Mouse (Mus musculus): ENCODE data around the gene Ninj1.

- TF ChIP-seq CTCF (IDR thresholded peaks at IDR 0.05; ENCODE audit: insufficient read depth, low read length) (no peak), POLR2A (IDR thresholded peaks at IDR 0.05; ENCODE audit: borderline replicate concordance, extremely low read depth, low read depth, low read length) (no peak)
Observed at GRCm38 (mm10) chr13:49224729-49225128, 37.4 kb downstream of the Ninj1 start.

All from lung, adult 2 months (tissue).